Mouse (Mus musculus) retina, embryonic 14.5 days (tissue): ENCODE results near the gene Tm7sf2.

Source experiments
- DNase-seq: peaks from one replicate; pipeline ENCODE4 v3.0.0-alpha.2; 2015; ENCODE audit warnings: low spot score

The Tm7sf2 gene

GRCm38 (mm10) chr19:6069851-6070250 is 1.7 kb upstream of the Tm7sf2 start:
- no peak for DNase-seq

GRCm38 (mm10) chr19:6068951-6069350 is 778 bp upstream of the Tm7sf2 start:
- DNase-seq: no peak

GRCm38 (mm10) chr19:6067011-6067723 is 1.0 kb downstream of the Tm7sf2 start:
- DNase-seq: peak; percentile 91

GRCm38 (mm10) chr19:6066571-6066970 is 1.6 kb downstream of the Tm7sf2 start:
- no peak for DNase-seq

- DNase-seq: no peak
Measured at GRCm38 (mm10) chr19:6063081-6063480, 5.1 kb downstream of the Tm7sf2 start.

GRCm38 (mm10) chr19:6062418-6062817 is 5.8 kb downstream of the Tm7sf2 start:
- DNase-seq: no peak

GRCm38 (mm10) chr19:6061641-6062302 is 6.4 kb downstream of the Tm7sf2 start:
- peak; percentile 46 for DNase-seq

- peak; percentile 95 for DNase-seq
Measured at GRCm38 (mm10) chr19:6061021-6061533, 7.1 kb downstream of the Tm7sf2 start, which contains the start of gene Znhit2. Gene Znhit2 (plus strand): TSS chr19:6061192.

- no peak for DNase-seq
Measured at GRCm38 (mm10) chr19:6058966-6059365, 9.2 kb downstream of the Tm7sf2 start.

- DNase-seq: no peak
Measured at GRCm38 (mm10) chr19:6058513-6058912, 9.7 kb downstream of the Tm7sf2 start.

- DNase-seq: peak; percentile 99
Measured at GRCm38 (mm10) chr19:6057313-6058096, 10.7 kb downstream of the Tm7sf2 start, which contains the start of the genes Mrpl49 and Fau. Gene Mrpl49 (minus strand): TSS chr19:6057785. Gene Fau (plus strand): TSS chr19:6057844.

GRCm38 (mm10) chr19:6056696-6057095 is 11.5 kb downstream of the Tm7sf2 start:
- DNase-seq: no peak

GRCm38 (mm10) chr19:6054296-6054695 is 13.9 kb downstream of the Tm7sf2 start:
- no peak for DNase-seq

- no peak for DNase-seq
Measured at GRCm38 (mm10) chr19:6052516-6052915, 15.7 kb downstream of the Tm7sf2 start.

- no peak for DNase-seq
Measured at GRCm38 (mm10) chr19:6048681-6049410, 19.3 kb downstream of the Tm7sf2 start.

GRCm38 (mm10) chr19:6047899-6048166 is 20.3 kb downstream of the Tm7sf2 start:
- no peak for DNase-seq

GRCm38 (mm10) chr19:6047154-6047898 is 20.8 kb downstream of the Tm7sf2 start:
- no peak for DNase-seq

- DNase-seq: peak; percentile 94
Measured at GRCm38 (mm10) chr19:6046294-6047153, 21.6 kb downstream of the Tm7sf2 start, which contains the start of gene Syvn1. Gene Syvn1 (plus strand): TSS chr19:6046576.

GRCm38 (mm10) chr19:6045366-6046293 is 22.5 kb downstream of the Tm7sf2 start:
- no peak for DNase-seq
